Mouse (Mus musculus) layer of hippocampus, adult 11-12 months (tissue): Measurements from ENCODE around the gene Smg9.
"Not testable (repeated sequence)": the region's sequence is repeated elsewhere in the genome, so short reads cannot be mapped to it uniquely, and the experiment has no call there.

Experiments
- DNase-seq: peaks from one replicate; pipeline ENCODE4 v3.0.0; 2022; ENCODE audit warnings: low spot score

Smg9 gene

DNA sequence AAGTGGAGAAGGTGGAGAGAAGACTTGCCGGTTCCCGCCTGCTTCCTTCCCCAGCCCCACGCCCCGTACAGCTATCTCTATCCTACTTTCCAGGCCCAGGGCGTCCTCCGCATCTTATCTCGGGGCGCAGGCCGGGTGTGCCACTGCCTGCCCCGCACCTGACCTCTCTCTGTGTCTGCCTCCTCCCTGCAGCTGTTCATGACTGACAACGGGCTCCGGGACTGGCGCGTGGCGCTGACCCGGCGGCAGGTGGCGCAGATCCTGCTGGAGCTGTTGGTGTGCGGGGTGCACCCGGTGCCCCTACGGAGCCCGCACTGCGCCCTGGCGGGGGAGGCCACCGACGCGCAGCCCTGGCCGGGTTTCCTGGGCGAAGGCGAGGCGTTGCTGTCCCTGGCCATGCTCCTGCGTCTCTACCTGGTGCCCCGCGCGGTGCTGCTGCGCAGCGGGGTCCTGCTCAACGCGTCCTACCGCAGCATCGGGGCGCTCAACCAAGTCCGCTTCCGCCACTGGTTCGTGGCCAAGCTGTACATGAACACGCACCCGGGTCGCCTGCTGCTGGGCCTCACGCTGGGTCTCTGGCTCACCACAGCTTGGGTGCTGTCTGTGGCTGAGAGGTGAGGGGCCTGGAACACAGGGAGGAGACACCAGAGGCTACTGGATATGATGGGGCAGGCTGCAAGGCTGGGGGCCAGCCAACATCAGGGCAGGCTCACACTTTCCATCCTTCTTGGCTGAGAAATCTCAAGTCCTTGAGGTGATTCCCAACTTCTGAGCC lies 22.1 kb upstream of the Smg9 start:
- no peak for DNase-seq

DNA sequence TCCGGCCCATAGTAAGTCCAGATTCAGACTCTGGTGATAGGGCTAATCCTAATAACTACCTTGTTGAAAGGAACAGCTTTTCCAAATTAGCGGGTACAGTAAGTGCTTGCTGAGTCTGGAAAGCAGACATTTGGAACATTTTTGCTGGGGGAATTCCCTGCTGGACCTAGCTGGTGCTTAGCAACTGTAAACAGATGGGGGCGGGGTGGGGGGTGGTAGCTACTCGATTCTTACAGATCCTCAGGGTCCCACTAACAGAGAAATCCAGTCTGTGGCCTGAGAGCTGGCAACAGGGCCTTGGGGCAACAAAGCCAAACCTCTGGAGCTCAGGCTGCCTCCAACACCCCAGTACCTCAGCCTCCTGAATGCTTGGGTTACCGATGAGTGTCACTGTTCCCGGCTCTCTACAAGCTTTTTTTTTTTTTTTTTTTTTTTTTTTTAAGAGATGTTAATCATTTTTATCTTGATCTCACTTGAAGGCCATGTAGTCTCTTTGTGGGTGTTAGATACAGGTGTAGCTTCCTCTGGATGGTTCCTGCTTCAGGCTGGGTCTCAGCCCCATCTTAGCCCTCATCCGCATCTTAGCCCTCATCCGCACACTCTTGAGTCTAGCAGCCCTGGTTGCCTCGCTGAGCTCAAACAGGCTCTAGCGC lies 21.2 kb upstream of the Smg9 start:
- DNase-seq = no peak

DNA sequence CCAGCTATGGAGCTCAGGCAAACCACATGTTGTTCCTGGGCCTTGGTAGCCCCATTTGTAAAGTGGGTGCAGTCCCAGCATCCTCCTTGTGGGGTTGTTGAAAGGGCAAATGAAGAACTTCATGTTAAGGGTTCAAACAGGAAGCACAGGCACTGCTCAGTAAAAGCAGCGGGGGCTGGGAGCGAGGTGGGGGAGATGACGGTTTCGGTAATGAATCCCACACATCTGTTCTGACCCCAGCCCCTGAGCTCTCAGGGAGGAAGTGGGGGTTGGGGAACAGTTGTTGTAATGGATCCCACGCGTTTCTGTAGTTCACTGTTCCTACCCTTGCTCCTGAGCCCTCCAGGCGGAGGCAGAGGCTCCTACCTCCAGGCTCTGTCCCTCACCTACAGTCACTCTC lies 19.5 kb upstream of the Smg9 start:
- DNase-seq = no peak

DNA sequence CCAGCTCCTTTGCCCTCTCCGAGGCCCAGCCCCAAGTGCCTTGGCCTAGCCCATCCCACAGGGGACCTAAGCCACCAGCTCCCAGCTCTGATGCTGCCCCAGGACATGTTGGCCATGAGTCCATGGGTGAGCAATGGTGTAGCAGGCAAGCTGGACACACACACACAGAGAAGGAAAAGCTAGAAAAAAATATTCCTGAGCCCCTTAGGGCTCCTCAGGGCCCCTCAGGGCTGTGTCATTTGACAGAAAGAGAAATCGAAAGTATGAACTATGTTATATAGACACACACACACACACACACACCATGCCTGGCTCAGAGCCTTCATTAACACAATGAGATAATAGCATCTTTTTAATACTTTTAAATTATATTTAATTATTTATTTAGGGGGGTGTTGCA lies 19.0 kb upstream of the Smg9 start:
- DNase-seq = no peak

DNA sequence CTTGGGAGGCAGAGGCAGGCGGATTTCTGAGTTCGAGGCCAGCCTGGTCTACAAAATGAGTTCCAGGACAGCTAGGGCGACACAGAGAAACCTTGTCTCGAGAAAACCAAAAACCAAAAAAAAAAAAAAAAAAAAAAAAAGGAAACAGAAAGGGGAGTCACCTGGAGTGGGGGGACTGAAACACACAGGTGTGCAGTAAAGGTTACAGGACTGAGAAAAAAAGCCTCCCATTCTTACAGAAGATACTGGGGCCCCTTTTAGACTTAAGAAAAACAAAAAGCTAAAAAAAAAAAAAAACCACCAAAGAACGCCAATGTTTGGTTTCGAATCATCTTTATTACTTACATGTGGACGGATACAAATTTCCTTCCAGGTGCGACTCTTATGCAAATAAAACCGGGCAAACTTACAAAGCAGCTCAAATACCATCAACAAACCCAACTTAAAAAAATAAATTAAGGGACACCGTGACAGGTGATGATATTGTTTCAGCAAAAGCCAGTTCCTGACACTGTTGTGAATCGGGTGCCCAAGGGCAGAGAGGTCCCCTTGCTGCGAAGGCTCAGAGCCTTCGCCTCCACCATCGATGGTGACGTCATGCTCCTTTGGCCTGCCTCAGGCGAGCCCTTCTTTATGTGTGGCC lies 16.6 kb upstream of the Smg9 start:
- DNase-seq = no peak

DNA sequence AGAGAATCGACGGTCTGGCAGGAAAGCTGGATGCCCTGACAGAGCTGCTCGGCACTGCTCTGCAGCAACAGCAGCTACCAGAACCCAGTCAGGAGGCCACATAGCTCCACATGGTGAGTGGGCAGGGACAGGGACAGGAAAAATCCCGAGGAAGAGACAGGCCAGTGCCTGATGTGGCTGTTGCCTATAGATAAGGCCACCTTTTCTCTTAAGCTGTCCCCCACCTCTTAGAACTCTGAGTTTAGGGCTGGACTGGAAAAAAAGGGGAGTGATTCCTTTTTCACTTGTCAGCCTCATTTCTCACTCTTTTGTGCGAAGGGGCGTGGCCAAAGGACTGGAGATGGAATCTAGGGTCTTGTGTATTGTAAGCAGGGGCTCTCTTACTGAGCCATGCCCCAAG lies 15.3 kb upstream of the Smg9 start:
- no peak for DNase-seq

DNA sequence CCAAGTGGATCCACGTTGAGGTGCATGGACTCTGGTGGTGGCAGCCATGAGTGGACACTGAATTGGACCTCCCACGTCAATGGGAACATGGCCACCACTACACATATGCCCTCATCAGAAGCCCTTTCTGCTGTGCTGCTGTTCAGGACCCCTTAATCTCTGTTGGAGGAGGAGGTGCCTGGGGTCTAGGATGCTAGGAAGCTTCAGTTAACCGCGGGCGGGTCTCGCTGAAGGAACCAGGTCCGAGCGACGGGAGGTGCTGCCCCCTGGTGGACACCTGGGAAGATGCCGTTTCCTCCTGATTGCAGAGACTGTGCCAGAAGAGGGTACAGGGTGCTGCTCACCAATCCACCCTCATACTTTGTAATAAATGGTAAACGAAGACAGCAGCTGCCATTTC lies 14.6 kb upstream of the Smg9 start:
- peak; percentile 61 for DNase-seq

DNA sequence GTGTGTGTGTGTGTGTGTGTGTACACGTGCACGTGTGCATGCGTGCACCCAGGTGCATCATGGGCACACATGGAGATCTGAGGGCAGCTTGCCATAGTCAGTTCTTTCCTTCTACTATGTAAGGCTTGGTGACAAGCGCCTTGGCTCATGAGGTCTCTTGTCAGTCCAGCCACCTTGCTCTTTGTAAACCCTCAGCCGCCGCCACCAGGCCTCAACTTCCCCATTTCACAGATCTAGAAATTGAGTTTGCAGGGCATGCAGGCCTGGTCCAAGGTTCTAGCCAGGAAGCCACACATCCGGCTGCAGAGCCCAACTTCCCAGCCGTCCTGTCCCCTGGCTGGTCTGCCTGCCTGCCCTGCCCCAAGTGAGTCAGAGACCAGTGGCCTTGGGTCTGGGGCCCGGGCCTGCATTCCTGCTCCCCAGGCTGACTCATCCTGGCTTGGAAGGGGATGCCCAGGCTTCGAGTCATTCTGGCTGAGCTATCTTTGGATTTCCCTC lies 12.3 kb upstream of the Smg9 start:
- peak; percentile 65 for DNase-seq

DNA sequence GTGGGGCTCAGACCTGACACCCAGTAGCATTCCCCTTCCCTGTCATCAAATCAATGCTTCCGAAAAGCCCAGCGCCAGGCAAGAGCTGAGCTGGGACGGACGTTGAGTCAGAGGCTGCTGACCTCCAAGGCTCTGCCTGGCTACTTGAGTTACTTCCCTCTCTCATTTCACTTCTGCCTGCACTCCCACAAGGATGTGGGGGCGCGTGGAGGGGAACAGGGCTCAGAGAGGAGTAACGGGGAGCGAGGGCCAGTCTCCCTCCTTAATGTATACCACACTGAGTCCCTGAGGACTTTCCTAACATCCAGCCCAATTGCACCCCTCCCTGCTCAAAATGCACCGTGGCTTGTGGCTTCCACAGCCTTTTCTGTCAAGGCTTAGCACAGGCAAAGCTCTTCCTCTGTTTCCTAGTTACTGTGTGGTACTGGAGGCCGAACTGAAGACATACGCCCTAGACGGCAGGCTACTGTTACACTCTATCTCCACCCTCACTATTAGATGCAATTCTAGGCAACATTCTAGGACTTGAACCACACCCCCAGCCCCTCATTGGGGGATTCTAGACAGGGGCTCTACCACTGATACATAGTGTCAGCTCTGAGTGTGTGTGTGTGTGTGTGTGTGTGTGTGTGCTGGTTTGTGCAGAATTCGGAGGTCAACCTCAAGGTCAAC lies 9.8 kb upstream of the Smg9 start:
- peak; percentile 35 for DNase-seq

DNA sequence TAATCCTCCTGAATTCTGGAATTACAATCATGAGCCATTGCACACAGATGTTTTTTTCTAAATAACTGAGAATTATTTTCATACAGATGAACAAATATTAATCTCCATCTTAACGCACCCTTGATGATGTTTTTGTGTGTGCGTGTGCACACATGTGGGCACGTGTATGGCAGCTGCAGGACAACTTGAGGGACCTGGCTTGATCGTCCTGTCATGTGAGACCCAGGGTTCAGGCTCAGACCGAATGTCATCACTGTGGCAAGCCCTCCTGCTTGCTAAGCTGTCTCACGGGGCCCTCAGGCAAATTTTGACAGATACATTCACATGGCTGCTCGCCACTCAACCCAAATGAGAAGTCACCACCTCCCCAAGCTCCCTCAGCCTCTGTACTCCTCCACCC lies 8.9 kb upstream of the Smg9 start:
- no peak for DNase-seq

DNA sequence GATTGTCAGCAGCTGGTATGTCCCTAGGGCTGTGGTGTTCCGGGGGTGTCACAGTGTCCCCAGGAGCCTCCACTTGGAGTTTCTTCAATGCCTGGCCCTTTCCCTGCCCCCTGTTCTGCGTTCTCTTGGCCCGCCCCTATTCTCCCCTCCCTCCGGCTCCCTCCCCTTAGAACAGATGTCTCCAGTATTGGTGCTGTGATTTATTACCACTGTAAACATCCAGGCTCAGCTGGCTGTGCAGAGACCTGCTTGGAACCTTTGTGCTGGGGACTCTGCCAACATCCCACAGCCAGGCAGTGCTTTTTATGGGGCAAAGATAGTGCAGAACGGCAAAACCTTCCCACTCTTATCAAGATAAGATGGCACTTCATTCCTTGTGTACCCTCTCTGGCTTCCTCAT lies 8.3 kb upstream of the Smg9 start:
- no peak for DNase-seq

DNA sequence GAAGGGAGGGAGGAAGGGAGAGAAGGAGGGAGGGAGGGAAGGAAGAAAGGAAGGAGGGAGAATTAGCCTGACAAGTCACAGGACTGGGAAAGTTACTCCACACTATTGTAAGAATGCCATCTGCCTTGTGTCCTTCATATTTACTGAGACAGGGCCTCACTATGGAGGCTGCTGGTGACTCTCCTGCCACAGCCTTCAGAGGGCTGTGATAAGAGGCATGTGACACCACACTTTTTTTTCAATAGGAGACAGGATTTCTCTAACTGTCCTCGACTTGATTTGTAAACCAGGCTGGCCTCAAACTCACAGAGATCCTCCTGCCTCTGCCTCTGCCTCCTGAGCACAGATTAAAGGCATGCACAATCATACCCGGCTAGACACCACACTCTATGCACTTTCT lies 7.7 kb upstream of the Smg9 start:
- no peak for DNase-seq

DNA sequence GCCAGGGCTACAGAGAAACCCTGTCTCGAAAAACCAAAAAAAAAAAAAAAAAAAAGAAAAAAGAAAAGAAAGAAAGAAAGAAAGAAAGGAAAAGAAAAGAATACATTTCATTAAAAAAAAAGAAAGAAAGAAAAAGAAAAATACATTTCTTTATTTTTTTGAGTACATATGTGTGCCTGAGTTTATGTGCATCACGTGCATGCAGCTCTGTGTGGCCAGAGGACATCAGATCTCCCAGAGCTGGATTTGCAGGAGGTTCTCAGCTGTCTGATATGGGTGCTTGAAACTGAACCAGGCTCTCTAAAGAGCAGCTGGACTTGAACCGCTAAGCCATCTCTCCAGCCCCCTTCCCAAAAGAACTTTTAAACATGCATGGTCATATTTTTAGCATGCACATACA lies 5.4 kb upstream of the Smg9 start:
- DNase-seq = no peak

DNA sequence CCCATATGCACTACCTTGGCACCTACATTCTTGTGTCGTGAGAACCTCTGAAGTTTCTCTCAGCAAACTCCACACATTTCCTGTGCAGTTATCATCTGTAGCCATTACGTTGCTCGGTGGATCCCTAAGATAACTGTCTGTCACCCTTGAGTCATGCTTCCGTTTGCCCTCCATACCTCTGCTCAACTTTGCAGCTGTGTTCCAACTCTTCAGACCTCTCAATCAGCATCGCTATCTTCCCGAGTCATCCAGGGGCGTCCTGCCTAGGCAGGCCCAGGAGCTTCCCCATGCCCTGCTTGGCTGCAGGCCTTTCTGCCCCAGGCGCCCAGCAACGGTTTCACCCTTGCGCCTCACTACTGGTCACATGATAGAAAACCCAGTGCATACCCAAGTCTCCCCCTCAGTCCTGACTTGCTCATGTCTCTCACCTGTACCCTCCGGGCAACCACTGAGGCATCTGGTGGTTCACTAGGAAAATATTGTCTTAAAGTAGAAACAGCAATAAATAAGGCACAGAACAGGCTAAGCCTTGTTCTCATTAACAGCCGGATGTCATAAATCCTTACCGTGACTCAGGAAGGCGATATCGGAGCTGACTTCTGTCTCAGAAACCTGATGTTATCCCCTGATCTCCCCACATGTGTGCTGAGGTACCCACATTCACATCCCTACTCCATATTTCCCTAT lies 4.8 kb upstream of the Smg9 start:
- DNase-seq = no peak

DNA sequence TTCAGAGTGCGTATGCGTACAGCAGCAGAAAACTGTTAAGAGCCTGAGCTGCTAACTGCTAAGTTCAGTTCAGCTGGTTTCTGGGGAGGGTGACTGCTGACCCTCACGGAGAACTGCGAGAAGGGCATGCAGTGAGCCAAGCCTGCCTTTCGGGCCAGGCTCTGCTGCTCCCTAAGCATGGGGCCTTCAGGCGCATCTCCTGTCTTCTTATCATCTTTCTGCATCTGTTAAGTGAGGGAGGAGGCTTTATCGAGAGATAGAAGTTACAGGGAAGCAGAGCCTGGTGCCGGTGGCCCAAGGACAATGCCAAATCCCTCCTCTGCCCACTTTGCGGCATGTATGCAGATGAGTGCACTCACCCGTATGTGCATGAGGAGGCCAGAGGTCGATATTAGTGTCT lies 2.6 kb upstream of the Smg9 start:
- no peak for DNase-seq

DNA sequence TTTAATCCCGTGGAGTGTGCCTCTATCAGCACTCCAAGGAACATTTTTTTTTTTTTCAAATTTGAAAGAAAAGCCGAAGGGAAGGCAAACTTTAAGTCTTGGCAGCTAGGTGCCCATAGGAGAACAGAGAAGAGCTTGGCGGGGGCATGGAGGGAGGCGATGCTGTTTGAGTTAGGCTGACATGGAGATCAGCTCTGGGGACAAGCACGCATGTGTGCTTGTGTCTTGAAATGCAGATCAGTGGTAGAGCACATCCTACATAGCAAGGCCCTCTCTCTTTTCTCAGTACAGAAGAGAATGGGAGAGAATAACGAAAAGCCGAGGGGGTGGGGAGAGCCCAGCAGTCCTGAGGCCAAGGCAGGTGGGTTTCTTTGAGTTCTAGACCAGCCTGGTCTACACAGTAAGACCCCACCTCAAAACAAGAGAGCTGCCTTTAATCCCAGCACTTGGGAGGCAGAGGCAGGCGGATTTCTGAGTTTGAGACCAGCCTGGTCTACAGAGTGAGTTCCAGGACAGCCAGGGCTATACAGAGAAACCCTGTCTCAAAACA lies 980 bp upstream of the Smg9 start:
- DNase-seq = no peak

DNA sequence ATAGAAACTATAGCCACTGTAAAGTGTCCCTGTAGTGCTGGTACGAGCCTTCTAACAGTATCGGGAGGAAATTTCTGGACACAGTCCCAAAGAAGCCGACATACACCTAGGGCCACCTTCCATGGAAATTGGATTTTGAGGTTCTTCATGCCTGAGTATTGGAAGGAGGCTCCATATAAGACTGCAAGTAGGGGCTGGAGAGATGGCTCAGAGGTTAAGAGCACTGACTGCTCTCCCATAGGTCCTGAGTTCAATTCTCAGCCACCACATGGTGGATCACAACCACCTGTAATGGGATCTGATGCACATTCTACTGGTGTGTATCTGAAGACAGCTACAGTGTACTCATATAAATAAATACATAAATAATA lies 648 bp downstream of the Smg9 start:
- DNase-seq = no peak

DNA sequence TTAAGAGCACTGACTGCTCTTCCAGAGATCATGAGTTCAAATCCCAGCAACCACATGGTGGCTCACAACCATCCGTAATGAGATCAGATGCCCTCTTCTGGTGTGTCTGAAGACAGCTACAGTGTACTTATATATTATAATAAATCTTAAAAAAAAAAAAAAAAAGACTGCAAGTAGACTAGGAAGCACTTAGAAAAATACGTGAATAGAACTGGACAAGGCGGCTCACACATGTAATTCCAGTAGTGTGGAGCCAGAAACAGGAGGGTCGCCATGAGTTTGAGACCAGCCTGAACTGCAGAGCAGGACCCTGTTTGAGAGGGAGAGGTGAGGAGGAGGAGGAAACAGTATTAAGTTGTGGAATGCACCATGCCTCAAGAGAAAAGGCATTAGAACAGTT lies 1.1 kb downstream of the Smg9 start:
- not testable (repeated sequence) for DNase-seq

DNA sequence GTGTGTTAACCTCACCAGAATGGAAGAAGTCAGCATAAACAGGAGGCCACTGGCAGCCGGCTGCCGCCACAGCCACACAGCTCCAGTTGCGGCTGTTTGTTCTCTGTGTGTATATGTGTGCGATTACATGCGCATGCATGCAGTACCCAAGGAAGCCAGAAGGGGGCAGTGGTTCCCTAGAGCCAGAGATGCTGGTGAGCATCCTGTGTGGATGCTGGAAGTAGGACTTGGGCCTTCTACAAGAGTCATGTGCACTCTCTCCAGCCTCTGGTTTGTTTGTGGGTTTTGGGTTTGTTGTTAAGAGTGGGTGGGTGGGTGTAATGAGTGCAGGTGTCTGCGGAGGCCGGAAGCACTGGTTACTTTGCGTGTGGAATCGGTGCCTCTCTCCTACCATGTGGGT lies 3.4 kb downstream of the Smg9 start:
- no peak for DNase-seq

DNA sequence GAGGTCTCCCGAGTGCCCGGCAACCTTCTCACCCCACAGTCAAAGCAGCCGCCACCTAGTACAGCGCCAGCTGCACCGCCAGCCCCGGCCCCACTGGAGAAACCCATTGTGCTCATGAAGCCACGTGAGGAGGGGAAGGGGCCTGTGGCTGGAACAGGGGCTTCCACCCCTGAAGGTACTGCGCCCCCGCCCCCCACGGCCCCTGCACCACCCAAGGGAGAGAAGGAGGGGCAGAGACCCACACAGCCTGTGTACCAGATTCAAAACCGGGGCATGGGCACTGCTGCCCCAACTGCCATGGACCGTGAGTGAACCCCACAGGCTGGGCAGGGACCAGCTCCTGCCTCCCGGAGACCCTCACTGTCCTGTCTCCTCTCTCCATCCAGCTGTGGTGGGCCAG lies 6.2 kb downstream of the Smg9 start:
- DNase-seq = no peak

DNA sequence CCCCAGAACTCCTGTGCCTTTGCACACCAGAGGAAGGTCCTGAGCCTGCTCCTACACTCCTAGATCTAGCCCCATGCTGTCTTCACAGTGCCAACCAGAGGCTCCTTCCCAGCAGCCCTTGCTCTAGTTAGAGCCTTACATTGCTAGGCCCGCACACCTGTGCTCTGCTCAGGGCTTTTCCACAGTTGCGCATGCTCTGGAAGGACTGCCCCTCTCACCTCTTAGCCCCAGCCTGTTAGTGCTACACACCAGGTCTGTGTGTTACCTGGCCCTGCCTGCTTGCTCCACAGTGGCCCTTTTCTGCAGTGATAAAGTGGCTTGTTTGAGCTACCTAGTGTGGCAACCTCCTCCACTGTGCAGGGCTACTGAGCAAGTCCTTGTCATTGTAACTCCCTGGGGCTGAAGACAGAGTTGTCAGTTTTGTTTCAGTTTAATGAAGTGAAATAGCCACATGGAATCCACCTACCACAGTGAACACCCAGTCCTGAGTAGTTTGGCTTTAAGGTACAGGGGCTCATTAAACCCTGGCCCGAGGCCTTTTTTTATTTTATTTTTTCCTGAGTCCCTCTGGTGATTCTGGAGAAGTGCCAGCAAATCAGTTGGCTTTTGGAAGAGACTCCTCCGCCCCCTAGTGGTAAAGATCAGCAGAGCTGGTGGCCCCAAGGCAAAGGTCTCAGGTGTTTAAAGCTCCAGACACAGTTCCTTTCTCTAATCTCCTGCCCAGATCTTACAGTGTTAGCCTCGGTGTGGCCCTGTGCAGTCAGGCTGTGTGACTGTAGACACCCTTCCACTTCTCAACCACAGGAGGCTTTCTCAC lies 7.3 kb downstream of the Smg9 start:
- DNase-seq = peak; percentile 83
